Mouse (Mus musculus) forebrain, embryonic 11.5 days (tissue): ENCODE measurements around the gene Armcx5. TPM values are rescaled to one million over a fixed set of nuclear protein-coding genes. Genes with fewer than 3 reads are reported as not detected.
"Not testable (repeated sequence)": the region's sequence is repeated elsewhere in the genome, so short reads cannot be mapped to it uniquely, and the experiment has no call there.

Source experiments
- ATAC-seq: fragments of 200-750 bp; cut with Nextera tagmentation; replicated peaks from 2 replicates; pipeline ENCODE4 v1.8.0; 2017; ENCODE audit warnings: moderate TSS enrichment; ENCODE audit not compliant: low FRiP score
- DNase-seq: peaks from one replicate; pipeline ENCODE4 v3.0.0-alpha.2; 2017; ENCODE audit warnings: low spot score
- H3K27ac ChIP-seq: fragments of 300-500 bp; sonication (generic); 2 replicates; pipeline ENCODE4 v1.5.1; 2014; ENCODE audit warnings: low read depth, low read length
- H3K27me3 ChIP-seq: fragments of 300-500 bp; sonication (generic); 2 replicates; pipeline ENCODE4 v1.6.1; 2014; ENCODE audit warnings: mild to moderate bottlenecking, low read length, mixed read lengths; ENCODE audit not compliant: control insufficient read depth, insufficient read depth
- H3K36me3 ChIP-seq: fragments of 300-500 bp; sonication (generic); 2 replicates; pipeline ENCODE4 v1.6.1; 2014; ENCODE audit warnings: mild to moderate bottlenecking, low read length, moderate library complexity, mixed read lengths; ENCODE audit not compliant: control insufficient read depth, insufficient read depth
- H3K4me1 ChIP-seq: fragments of 300-500 bp; sonication (generic); replicated peaks from 2 replicates; pipeline ENCODE4 v1.6.1; 2014; ENCODE audit warnings: low read length, mixed read lengths; ENCODE audit not compliant: control insufficient read depth, insufficient read depth
- H3K4me2 ChIP-seq: fragments of 300-500 bp; sonication (generic); 2 replicates; pipeline ENCODE4 v1.6.1; 2014; ENCODE audit warnings: low read depth, mild to moderate bottlenecking, low read length, moderate library complexity, mixed read lengths; ENCODE audit not compliant: severe bottlenecking
- H3K4me3 ChIP-seq: fragments of 300-500 bp; sonication (generic); 2 replicates; pipeline ENCODE4 v1.5.1; 2014; ENCODE audit warnings: low read depth, low read length
- H3K9ac ChIP-seq: fragments of 300-500 bp; sonication (generic); 2 replicates; pipeline ENCODE4 v1.6.1; 2014; ENCODE audit warnings: low read length
- H3K9me3 ChIP-seq: fragments of 300-500 bp; sonication (generic); 2 replicates; pipeline ENCODE4 v1.6.1; 2016; ENCODE audit warnings: low read length, mixed read lengths; ENCODE audit not compliant: control insufficient read depth
- WGBS: fragments of 180-500 bp; shearing (Covaris S2); extraction: QIAGEN DNeasy Blood & Tissue Kit; methylation state at CpG from one replicate; pipeline ENCODE4 v1.1.7; 2014; 5-methylcytosine and 5-hydroxymethylcytosine counted together
- microRNA counts: library from miRNA; unstranded; fragments of <30 nt; microRNA quantifications from one replicate; lab custom pipeline; 2015
- microRNA-seq: library from miRNA; unstranded; fragments of <30 nt; microRNA quantifications from one replicate; pipeline ENCODE4, GENCODE M21; 2016; ENCODE audit not compliant: insufficient number of aligned reads
- polyA plus RNA-seq: library from polyadenylated mRNA; unstranded; fragments of >200 nt; fragmentation: Nextera tagmentation; extraction: Ambion mirVana; gene quantifications from 2 replicates; pipeline ENCODE4 v1.2.1, GENCODE M21; 2014

Gene Armcx5
- polyA plus RNA-seq, 1 experiment from 2014 or later = 10.2 TPM

DNA sequence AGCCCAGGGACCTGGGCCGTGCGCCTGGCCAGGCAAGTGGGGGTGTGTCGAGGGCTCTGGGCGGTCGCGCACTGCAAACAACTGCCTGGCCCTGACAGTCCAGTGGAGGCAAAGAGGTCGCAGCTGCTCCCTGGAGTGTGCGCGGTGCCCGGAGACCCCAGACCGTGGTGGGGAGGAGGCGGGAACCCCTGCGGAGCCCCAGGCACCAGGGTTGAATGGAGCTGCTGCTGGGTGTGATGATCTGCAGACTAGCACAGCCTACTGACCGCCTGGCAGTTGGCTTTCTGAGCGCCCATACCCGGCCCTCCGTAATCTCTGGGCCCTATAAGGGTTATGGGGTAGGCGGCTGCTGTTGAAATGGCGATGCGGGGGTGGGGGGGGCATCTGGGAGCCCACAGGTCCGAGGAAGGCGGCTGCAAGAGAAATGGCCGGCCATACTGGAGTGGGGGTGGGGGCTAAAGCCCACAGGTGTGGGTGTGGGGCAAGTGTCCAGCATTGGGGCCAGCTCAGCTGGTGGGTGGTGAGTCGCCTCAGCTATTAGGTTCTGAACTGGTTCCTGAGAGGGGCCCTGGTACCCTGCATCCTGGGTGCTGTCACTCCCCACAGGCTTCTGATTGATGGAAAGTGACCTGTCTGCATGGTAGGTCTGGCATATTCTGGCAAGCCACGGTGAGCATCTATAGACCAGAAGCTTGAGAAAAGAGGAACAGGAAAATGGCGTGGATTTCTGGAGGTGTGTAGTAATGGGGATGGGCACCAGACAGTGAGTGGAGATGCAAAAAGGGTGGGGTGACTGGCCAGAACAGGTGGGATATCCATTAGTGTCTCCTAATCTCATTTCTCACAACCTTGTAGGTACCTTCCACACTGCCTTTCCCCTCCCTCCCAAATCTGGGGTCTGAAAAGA, 54.0 kb downstream of the Armcx5 start:
- not testable (repeated sequence) for H3K9me3 ChIP-seq, H3K36me3 ChIP-seq, H3K27ac ChIP-seq, H3K4me1 ChIP-seq, H3K27me3 ChIP-seq
- DNase-seq (peak; percentile 51), ATAC-seq (peak; percentile 80)
- Histone ChIP-seq H3K9ac (peak overlapping the region; percentile 59), H3K4me3 (peak overlapping the region; percentile 50), H3K4me2 (peak overlapping the region; percentile 63)
- 14% methylated on average over 25 of the region's 26 CpGs for WGBS

MicroRNAs within 50 kb of the gene (microRNA counts, 519-probe panel; counts per million panel counts)
- 31.2 counts per million for microRNA mmu-miR-1970 (lab: Ali Mortazavi, UCI)

Small RNA genes within 50 kb of the gene (microRNA-seq; reads per million reads assigned to microRNA genes)
- gene Mir1970 = not detected
- gene Mir7646 = not detected

Other genes with a start within 250 kb of the Armcx5 start
- not detected in 2 replicates for gene AV320801, start 248.1 kb upstream of the Armcx5 start, polyA plus RNA-seq
- gene Nxf7, start 144.0 kb upstream of the Armcx5 start, polyA plus RNA-seq = not detected in 2 replicates
- not detected in 2 replicates for gene Prame, start 115.0 kb upstream of the Armcx5 start, polyA plus RNA-seq
- gene Tcp11x2, start 48.9 kb upstream of the Armcx5 start, polyA plus RNA-seq = not detected in 2 replicates
- not detected in 2 replicates for gene Tmsb15a, start 17.5 kb upstream of the Armcx5 start, polyA plus RNA-seq
- gene Gprasp1, start within 50 bp of the Armcx5 start, polyA plus RNA-seq = 78.1 and 81.5 TPM in 2 replicates
- gene Bhlhb9, start 54.9 kb downstream of the Armcx5 start, polyA plus RNA-seq = 65.5 and 71.6 TPM in 2 replicates
- 41.2 and 42.7 TPM in 2 replicates for gene Gprasp2, start 96.3 kb downstream of the Armcx5 start, polyA plus RNA-seq